Mouse (Mus musculus): ENCODE measurements around the gene Shank3. TPM values are rescaled to one million over a fixed set of nuclear protein-coding genes. Genes with fewer than 3 reads are reported as not detected.

Gene Shank3
- polyA plus RNA-seq, 1 experiment from 2014 or later: 0.23 TPM

GRCm38 (mm10) chr15:89463334-89464235 is 35.8 kb upstream of the Shank3 start:
- 35% methylated on average over 5 of the region's 5 CpGs for WGBS (ENCODE audit: insufficient replicate concordance)
- ATAC-seq (ENCODE audit: low read depth): no peak
- Histone ChIP-seq H3K4me3 (replicated peaks) (no peak overlapping the region), H3K9me3 (replicated peaks) (no peaks in the 10 kb centered on the region), H3K4me1 (replicated peaks) (no peaks in the 10 kb centered on the region), H3K36me3 (no peaks in the 10 kb centered on the region), H3K9ac (no peak overlapping the region), H3K4me2 (no peak overlapping the region), H3K27ac (no peak overlapping the region), H3K27me3 (peaks cover 25% of the 10 kb centered on the region; the same call in 1 of the 2 replicates)
- DNase-seq: no peak

DNA sequence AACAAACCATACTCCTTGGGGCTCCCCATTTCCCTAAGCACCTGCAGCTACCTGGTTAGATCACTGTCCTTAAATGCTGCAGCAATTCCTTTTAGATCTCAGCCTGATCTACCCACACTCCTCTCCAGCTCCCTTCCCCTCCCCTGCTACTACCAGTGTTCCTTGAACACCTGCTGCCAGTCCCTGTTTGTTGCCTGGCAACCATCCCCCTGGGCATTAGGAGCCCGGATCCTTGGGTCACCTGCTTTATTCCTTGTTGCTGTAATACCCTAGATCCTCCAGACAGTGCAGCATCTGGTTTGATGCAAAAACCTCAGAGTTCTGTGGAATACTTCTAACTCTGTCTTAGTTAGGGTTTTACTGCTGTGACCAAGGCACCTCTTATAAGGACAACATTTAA is 34.4 kb upstream of the Shank3 start:
- Histone ChIP-seq H3K27me3 (peaks cover 18% of the 10 kb centered on the region; the same call in 1 of the 2 replicates), H3K36me3 (no peaks in the 10 kb centered on the region), H3K4me3 (replicated peaks) (no peak overlapping the region), H3K4me2 (no peak overlapping the region), H3K9me3 (replicated peaks) (no peaks in the 10 kb centered on the region), H3K4me1 (replicated peaks) (no peaks in the 10 kb centered on the region), H3K9ac (no peak overlapping the region), H3K27ac (no peak overlapping the region)
- 22% methylated on average over 1 of the region's 1 CpGs for WGBS (ENCODE audit: insufficient replicate concordance)
- no peak for ATAC-seq (ENCODE audit: low read depth)
- no peak for DNase-seq

DNA sequence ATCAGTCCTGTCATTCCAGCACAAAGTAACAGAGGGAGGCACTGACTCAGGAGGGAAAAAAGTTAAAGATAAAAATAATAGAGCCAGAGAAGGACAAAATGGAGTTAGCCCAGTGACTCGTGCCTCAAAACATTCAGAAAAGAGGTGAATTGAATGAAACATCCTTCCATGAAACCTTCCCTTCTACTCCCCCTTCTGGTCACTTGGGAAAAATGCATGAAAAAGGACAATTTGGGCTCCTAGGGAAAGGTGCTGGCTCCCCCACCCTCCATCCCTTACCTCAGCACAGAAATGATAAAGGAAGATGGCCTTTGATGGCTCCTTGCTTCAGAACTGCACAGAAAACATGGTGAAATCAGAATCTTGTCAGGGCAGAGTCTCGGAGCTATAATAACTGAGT is 30.8 kb upstream of the Shank3 start:
- 29% methylated on average over 2 of the region's 2 CpGs for WGBS (ENCODE audit: insufficient replicate concordance)
- H3K27me3 ChIP-seq: no peaks in the 10 kb centered on the region
- H3K4me2 ChIP-seq: no peak overlapping the region
- H3K4me3 ChIP-seq (replicated peaks): no peak overlapping the region
- no peak overlapping the region for H3K27ac ChIP-seq
- H3K36me3 ChIP-seq: no peaks in the 10 kb centered on the region
- no peaks in the 10 kb centered on the region for H3K9me3 ChIP-seq (replicated peaks)
- ATAC-seq (ENCODE audit: low read depth) (no peak), DNase-seq (no peak)
- no peak overlapping the region for H3K9ac ChIP-seq
- no peaks in the 10 kb centered on the region for H3K4me1 ChIP-seq (replicated peaks)

GRCm38 (mm10) chr15:89471476-89471875 is 27.9 kb upstream of the Shank3 start:
- Histone ChIP-seq H3K4me2 (no peak overlapping the region), H3K36me3 (no peaks in the 10 kb centered on the region), H3K4me1 (replicated peaks) (peaks cover 18% of the 10 kb centered on the region), H3K4me3 (replicated peaks) (no peak overlapping the region), H3K9ac (no peak overlapping the region), H3K9me3 (replicated peaks) (no peaks in the 10 kb centered on the region), H3K27ac (no peak overlapping the region), H3K27me3 (no peaks in the 10 kb centered on the region)
- ATAC-seq (ENCODE audit: low read depth) (no peak), DNase-seq (no peak)
- 80% methylated on average over 4 of the region's 4 CpGs for WGBS (ENCODE audit: insufficient replicate concordance)

DNA sequence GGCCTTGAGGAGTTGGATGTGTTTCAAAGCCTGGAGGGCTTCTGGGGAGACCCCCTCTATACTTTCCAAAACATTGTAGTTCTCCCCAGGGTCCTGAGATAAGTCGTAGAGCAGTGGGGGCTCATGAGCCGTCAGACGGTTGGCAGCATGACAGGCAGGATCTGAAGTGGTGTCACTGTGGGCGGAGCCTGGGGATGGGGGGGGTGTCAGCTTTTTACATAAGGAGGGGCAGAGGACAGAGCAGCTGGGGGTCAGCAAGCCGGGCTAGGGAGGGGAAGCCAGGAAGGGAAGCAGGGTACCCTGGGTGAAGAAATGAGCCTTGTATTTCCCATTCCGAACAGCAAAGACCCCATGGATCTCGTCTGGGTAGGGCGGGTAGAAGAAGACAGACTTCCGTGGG is 26.1 kb upstream of the Shank3 start:
- H3K36me3 ChIP-seq: no peaks in the 10 kb centered on the region
- no peaks in the 10 kb centered on the region for H3K27me3 ChIP-seq
- no peaks in the 10 kb centered on the region for H3K9me3 ChIP-seq (replicated peaks)
- H3K9ac ChIP-seq: no peak overlapping the region
- no peak overlapping the region for H3K4me2 ChIP-seq
- H3K27ac ChIP-seq: no peak overlapping the region
- DNase-seq (no peak), ATAC-seq (ENCODE audit: low read depth) (no peak)
- H3K4me3 ChIP-seq (replicated peaks): no peak overlapping the region
- 81% methylated on average over 9 of the region's 9 CpGs for WGBS (ENCODE audit: insufficient replicate concordance)
- H3K4me1 ChIP-seq (replicated peaks): peaks cover 31% of the 10 kb centered on the region

DNA sequence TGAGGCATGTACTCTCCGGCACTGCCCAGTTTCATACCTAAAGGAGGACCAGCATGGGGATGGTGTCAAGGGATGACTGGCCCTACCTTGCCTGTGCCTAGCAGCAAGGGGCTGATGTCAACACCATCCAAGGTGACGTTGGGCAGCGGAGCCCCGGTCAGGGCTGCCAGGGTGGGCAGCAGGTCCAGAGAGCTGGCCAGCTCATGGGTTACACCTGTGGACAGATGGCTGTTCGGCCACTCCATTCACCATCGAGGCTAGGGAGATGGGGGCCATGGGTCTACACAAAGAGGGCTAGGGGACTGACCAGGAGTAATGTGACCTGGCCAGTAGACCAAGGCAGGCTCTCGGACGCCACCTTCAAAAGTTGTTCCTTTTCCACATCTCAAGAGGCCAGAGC is 25.5 kb upstream of the Shank3 start:
- 84% methylated on average over 8 of the region's 8 CpGs for WGBS (ENCODE audit: insufficient replicate concordance)
- H3K9me3 ChIP-seq (replicated peaks): no peaks in the 10 kb centered on the region
- no peak overlapping the region for H3K9ac ChIP-seq
- no peaks in the 10 kb centered on the region for H3K36me3 ChIP-seq
- no peak overlapping the region for H3K27ac ChIP-seq
- peaks cover 31% of the 10 kb centered on the region for H3K4me1 ChIP-seq (replicated peaks)
- ATAC-seq (ENCODE audit: low read depth) (no peak), DNase-seq (no peak)
- H3K27me3 ChIP-seq: no peaks in the 10 kb centered on the region
- no peak overlapping the region for H3K4me2 ChIP-seq
- H3K4me3 ChIP-seq (replicated peaks): no peak overlapping the region

GRCm38 (mm10) chr15:89474596-89475292 is 24.7 kb upstream of the Shank3 start:
- Histone ChIP-seq H3K4me2 (peak overlapping the region; percentile 86), H3K4me3 (replicated peaks) (no peak overlapping the region), H3K9ac (no peak overlapping the region), H3K4me1 (replicated peaks) (peaks cover 31% of the 10 kb centered on the region), H3K27me3 (no peaks in the 10 kb centered on the region), H3K36me3 (no peaks in the 10 kb centered on the region), H3K9me3 (replicated peaks) (no peaks in the 10 kb centered on the region), H3K27ac (no peak overlapping the region)
- DNase-seq (no peak), ATAC-seq (ENCODE audit: low read depth) (no peak)
- WGBS (ENCODE audit: insufficient replicate concordance): 84% methylated on average over 19 of the region's 19 CpGs

DNA sequence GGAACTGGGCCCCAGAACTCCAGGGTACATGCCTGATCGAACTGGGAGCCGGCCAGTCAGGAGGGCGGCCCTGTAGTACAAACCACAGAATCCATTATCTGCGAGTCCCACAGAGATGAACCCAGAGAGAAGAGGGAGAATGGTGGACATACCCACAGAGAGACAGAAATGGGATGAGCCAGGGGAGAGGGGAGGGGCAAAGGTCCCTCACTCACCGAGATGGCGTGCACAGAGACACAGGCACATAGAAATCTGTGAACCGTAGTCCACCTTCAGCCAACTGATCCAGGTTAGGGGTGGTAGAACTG is 24.2 kb upstream of the Shank3 start:
- peak overlapping the region; percentile 73; the same call in 1 of the 2 replicates for H3K9ac ChIP-seq
- H3K4me2 ChIP-seq: peak overlapping the region; percentile 86
- no peak for ATAC-seq (ENCODE audit: low read depth)
- no peaks in the 10 kb centered on the region for H3K36me3 ChIP-seq
- peak overlapping the region; percentile 65 for H3K4me3 ChIP-seq (replicated peaks)
- H3K27ac ChIP-seq: no peak overlapping the region
- H3K4me1 ChIP-seq (replicated peaks): peaks cover 31% of the 10 kb centered on the region
- WGBS (ENCODE audit: insufficient replicate concordance): 39% methylated on average over 7 of the region's 7 CpGs
- H3K27me3 ChIP-seq: no peaks in the 10 kb centered on the region
- no peaks in the 10 kb centered on the region for H3K9me3 ChIP-seq (replicated peaks)
- DNase-seq: no peak

DNA sequence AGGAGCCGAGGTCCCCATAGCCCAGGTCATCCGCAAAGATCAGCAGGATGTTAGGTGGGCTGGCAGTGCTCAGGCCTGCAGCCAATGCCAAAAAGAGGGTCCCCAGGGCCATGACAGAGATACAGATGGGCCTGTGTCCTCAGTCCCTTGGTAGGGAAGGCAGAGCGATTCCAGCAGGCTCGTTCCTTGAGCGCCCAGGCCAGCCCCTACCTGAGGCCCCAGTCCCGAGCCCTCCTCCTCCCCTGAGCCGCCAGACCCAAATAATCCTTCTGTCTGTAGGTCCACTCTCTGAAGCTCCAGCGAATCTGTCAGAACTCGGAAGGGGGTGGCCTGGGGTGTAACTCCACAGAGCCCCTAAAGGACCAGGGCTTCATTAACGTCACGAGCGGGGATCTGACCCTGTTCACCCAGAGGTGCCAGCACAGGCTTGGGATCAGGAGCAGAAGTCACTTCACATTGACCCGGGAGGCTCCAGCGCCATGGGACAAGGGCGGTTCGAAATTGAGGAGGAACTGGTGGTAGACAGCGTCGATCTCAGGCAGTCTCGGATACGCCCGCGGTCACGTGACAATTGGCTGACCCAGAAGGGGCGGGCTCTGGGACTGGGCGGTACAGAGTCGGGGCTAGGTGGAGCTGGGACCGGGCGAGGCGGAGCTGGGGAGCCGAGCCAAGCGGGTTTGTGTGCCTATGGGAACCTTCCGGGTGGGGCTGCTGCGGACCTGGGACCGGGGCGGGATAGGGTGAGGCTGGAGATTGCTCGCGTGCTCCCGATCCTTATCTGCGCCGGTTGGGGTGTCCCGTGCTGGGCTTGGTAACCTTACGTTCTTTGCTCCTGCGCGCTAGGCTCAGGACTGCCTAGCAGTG is 23.6 kb upstream of the Shank3 start:
- Histone ChIP-seq H3K4me3 (replicated peaks) (peak overlapping the region; percentile 65), H3K27ac (peak overlapping the region; percentile 82), H3K4me2 (peak overlapping the region; percentile 86), H3K4me1 (replicated peaks) (peaks cover 31% of the 10 kb centered on the region), H3K9ac (peak overlapping the region; percentile 73), H3K36me3 (no peaks in the 10 kb centered on the region), H3K27me3 (no peaks in the 10 kb centered on the region), H3K9me3 (replicated peaks) (no peaks in the 10 kb centered on the region)
- WGBS (ENCODE audit: insufficient replicate concordance): 8% methylated on average over 44 of the region's 44 CpGs
- ATAC-seq (ENCODE audit: low read depth) (peak; percentile 97), DNase-seq (peak; percentile 94)

GRCm38 (mm10) chr15:89476475-89476815 is 23.0 kb upstream of the Shank3 start:
- peak overlapping the region; percentile 65 for H3K4me3 ChIP-seq (replicated peaks)
- H3K27ac ChIP-seq: peak overlapping the region; percentile 82
- ATAC-seq (ENCODE audit: low read depth): no peak
- no peaks in the 10 kb centered on the region for H3K27me3 ChIP-seq
- 8% methylated on average over 5 of the region's 5 CpGs for WGBS (ENCODE audit: insufficient replicate concordance)
- no peaks in the 10 kb centered on the region for H3K9me3 ChIP-seq (replicated peaks)
- no peak for DNase-seq
- peaks cover 31% of the 10 kb centered on the region for H3K4me1 ChIP-seq (replicated peaks)
- peak overlapping the region; percentile 73 for H3K9ac ChIP-seq
- H3K4me2 ChIP-seq: peak overlapping the region; percentile 86
- H3K36me3 ChIP-seq: no peaks in the 10 kb centered on the region

DNA sequence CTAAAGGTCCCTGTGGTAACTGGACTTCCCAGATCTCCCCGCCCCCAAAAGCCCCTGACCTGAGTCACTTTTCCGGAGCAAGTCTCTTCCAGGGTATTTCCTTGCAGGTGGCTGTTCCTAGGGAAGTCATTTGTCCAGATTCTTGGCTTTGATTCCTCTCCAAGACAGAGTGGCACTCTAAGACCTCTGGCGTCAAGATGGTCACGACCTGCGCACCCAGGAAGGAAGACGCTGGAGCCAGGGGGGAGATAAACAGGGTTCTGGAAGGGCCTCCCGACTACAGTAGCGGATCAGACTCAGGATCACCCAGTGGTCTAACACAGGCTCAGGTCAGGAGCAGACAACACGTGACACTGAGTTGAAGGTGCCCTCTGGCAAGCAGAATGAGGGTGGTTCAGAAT is 22.3 kb upstream of the Shank3 start, which contains the start of gene Arsa:
Arsa (minus strand) TSS at position 335 of the 401 bp plus-strand sequence.
- ATAC-seq (ENCODE audit: low read depth) (no peak), DNase-seq (no peak)
- Histone ChIP-seq H3K27me3 (no peaks in the 10 kb centered on the region), H3K4me3 (replicated peaks) (peak within 1 kb of the TSS; percentile 65), H3K36me3 (no peaks in the 10 kb centered on the region), H3K9me3 (replicated peaks) (no peaks in the 10 kb centered on the region), H3K4me2 (peak within 1 kb of the TSS; percentile 86), H3K4me1 (replicated peaks) (peaks cover 31% of the 10 kb centered on the region), H3K9ac (peak within 1 kb of the TSS; percentile 73), H3K27ac (peak within 1 kb of the TSS; percentile 82)
- WGBS (ENCODE audit: insufficient replicate concordance): 18% methylated on average over 9 of the region's 9 CpGs

Measured in liver, embryonic 13.5 days (tissue).